Mouse (Mus musculus) neutrophil, adult 65 days (primary cell): Measurements from ENCODE around the gene Vmn2r17. TPM values are rescaled to one million over a fixed set of nuclear protein-coding genes. Genes with fewer than 3 reads are reported as not detected.

ENCODE experiments used
- total RNA-seq: library from RNA; stranded (reverse); gene quantifications from 2 replicates; pipeline ENCODE4 v1.2.4, GENCODE M21; 2023

Gene Vmn2r17
- not detected in 2 replicates for total RNA-seq

DNA sequence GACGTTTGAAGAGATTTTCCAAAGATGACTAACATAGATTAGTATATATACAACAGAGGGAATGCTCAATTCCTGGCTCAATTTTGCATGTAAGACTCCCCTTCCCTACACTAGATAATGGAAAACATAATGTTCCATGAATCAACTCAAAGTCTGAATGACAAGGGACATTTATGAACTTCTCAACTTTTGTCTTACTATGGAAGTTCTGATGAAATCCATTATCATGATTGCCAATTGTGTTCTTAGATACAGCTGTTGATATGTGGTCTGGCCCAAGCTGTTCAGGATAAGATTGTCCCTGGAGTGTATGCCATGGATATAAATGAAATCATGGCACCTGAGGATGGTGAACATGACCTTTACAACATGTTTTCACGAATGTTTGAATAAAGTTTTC lies at the start of gene Vmn2r17:
Gene Vmn2r17, plus strand, starts transcription at position 301 of the 400 bp plus-strand sequence.

Other genes with a start within 250 kb of the Vmn2r17 start
- not detected in 2 replicates for gene Vmn2r13, start 227.5 kb upstream of the Vmn2r17 start, total RNA-seq
- not detected in 2 replicates for gene Vmn2r14, start 195.0 kb upstream of the Vmn2r17 start, total RNA-seq
- gene Vmn2r15, start 122.0 kb upstream of the Vmn2r17 start, total RNA-seq = not detected in 2 replicates
- not detected in 2 replicates for gene Vmn2r16, start 89.5 kb upstream of the Vmn2r17 start, total RNA-seq
- 136 and 156 TPM in 2 replicates for gene Crlf2, start 139.3 kb downstream of the Vmn2r17 start, total RNA-seq